ENCODE assay signal across 25 mouse cellular contexts in the genomic region with DNA sequence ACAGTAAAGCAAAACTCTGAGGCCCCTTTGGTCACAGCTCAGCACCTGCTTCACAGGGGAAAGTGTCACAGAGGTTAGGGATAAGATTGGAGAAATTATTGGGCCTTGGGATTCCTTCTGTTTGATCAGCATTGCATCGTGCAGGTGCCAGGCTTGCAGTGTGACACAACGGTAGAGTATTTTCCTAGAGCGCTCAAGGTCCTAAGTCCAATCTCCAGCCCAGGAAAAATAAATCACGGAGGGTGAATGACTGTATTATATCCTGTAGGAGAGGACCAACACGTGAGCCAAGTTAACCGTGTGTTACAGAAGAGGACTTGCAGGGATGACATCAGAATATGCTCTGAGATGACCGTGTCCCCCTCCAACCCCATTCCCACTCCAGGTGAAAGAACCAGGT. TPM values are rescaled to one million over a fixed set of nuclear protein-coding genes. Genes with fewer than 3 reads are reported as not detected.
DNase-seq lines count a peak whose midpoint lies in the region; ATAC-seq and TF ChIP-seq lines count a peak whose summit lies in the region.
"Had no signal": no experiment of that assay in that cellular context is flagged by ENCODE, and none has a peak within 500 bp of the region (broad histone marks: within the 10 kb centered on the region; RNA-seq: fewer than 3 reads in every experiment).

No protein-coding gene starts in this region.

- no peaks in the 10 kb centered on the region; the same call in 1 of the 2 replicates for H3K27me3 ChIP-seq in liver, embryonic 15.5 days
- no peaks in the 10 kb centered on the region for H3K27me3 ChIP-seq in stomach, postnatal 0 days (ENCODE audit: control insufficient read depth, insufficient read depth, low read length)
- H3K27me3 ChIP-seq: neural tube, embryonic 15.5 days had no signal

- peak; percentile 47 for DNase-seq in adrenal gland, postnatal 36 days
- no peak for DNase-seq in adrenal gland, adult 18-20 months (ENCODE audit: low spot score in 2 of 2)
- DNase-seq in liver: no peak
- DNase-seq in kidney, postnatal 36 days: peak; percentile 61 to 74
- DNase-seq in stomach, postnatal 0 days (ENCODE audit: low spot score): peak; percentile 62
- no peak for DNase-seq in urinary bladder, postnatal 25 days (ENCODE audit: low spot score)
- no peak for DNase-seq in thymus, postnatal 25 days
- DNase-seq: cerebellum, adult 11 months; cerebellum, postnatal 14 days; embryo, embryonic 11 days; heart, postnatal 10 days; lung, embryonic 14.5 days; lung, postnatal 36 days had no signal

- no peak for TF ChIP-seq CTCF in stomach, postnatal 0 days (IDR thresholded peaks at IDR 0.05; ENCODE audit: low read depth)

- no peak overlapping the region for H3K4me2 ChIP-seq in liver, embryonic 15.5 days
- no peak overlapping the region for H3K4me2 ChIP-seq in stomach, postnatal 0 days (replicated peaks; ENCODE audit: low read depth)
- H3K4me2 ChIP-seq: heart, embryonic 11.5 days; lung, embryonic 14.5 days; neural tube, embryonic 15.5 days had no signal

- TF ChIP-seq EP300 in stomach, postnatal 0 days (optimal IDR thresholded peaks at IDR 0.05): no peak

- ATAC-seq in liver, embryonic 15.5 days (ENCODE audit: insufficient read depth): no peak
- peak; percentile 89 for ATAC-seq in stomach, postnatal 0 days (ENCODE audit: low FRiP score, low TSS enrichment)
- ATAC-seq: forebrain, embryonic 16.5 days; midbrain, embryonic 16.5 days had no signal

- no peaks in the 10 kb centered on the region for H3K9me3 ChIP-seq in liver, embryonic 15.5 days (replicated peaks)
- H3K9me3 ChIP-seq in stomach, postnatal 0 days (ENCODE audit: control insufficient read depth, low read length): no peaks in the 10 kb centered on the region
- H3K9me3 ChIP-seq: neural tube, embryonic 15.5 days had no signal

- H3K9ac ChIP-seq in liver, embryonic 15.5 days: no peak overlapping the region
- no peak overlapping the region for H3K9ac ChIP-seq in stomach, postnatal 0 days (ENCODE audit: low read length)
- H3K9ac ChIP-seq: lung, embryonic 14.5 days; neural tube, embryonic 15.5 days had no signal

- peak overlapping the region; percentile 69; the same call in 1 of the 2 replicates for H3K27ac ChIP-seq in liver, embryonic 15.5 days (replicated peaks)
- no peak overlapping the region; the same call in 1 of the 2 replicates for H3K27ac ChIP-seq in stomach, postnatal 0 days (replicated peaks)
- H3K27ac ChIP-seq: neural tube, embryonic 15.5 days had no signal

- WGBS in liver, embryonic 15.5 days (ENCODE audit: insufficient replicate concordance): 64% methylated on average over 7 of the region's 7 CpGs
- WGBS in stomach, postnatal 0 days: 55% methylated on average over 7 of the region's 7 CpGs

- no peak overlapping the region for H3K4me3 ChIP-seq in liver, embryonic 15.5 days (replicated peaks)
- H3K4me3 ChIP-seq in stomach, postnatal 0 days (ENCODE audit: low read depth, low read length): no peak overlapping the region
- H3K4me3 ChIP-seq: neural tube, embryonic 15.5 days had no signal

- H3K4me1 ChIP-seq in liver, embryonic 15.5 days (replicated peaks): peaks cover 18% of the 10 kb centered on the region
- H3K4me1 ChIP-seq in stomach, postnatal 0 days (replicated peaks; ENCODE audit: control insufficient read depth, insufficient read depth): no peaks in the 10 kb centered on the region
- H3K4me1 ChIP-seq: neural tube, embryonic 15.5 days had no signal

- H3K36me3 ChIP-seq in liver, embryonic 15.5 days (replicated peaks): no peaks in the 10 kb centered on the region
- no peaks in the 10 kb centered on the region for H3K36me3 ChIP-seq in stomach, postnatal 0 days (ENCODE audit: control insufficient read depth, insufficient read depth, low read length)
- H3K36me3 ChIP-seq: neural tube, embryonic 15.5 days had no signal

RNA-seq across cellular contexts. Expression of gene Trim80, which starts 9.8 kb away (rescaled TPM):
- total RNA-seq in adrenal gland, postnatal 36 days (2021): under 1 TPM in 1 of 2 experiments, not detected in 1; 0.17 TPM
- total RNA-seq in adrenal gland, adult 18-20 months (2021): under 1 TPM; 0.20 to 0.61 TPM
- polyA plus RNA-seq in liver, embryonic 15.5 days (2015; fragmentation: Nextera tagmentation; extraction: Ambion mirVana): 0.55 and 0.71 TPM in 2 replicates
- polyA plus RNA-seq in stomach, postnatal 0 days (2015; fragmentation: Nextera tagmentation; extraction: Ambion mirVana): 0.10 and 0.13 TPM in 2 replicates
- total RNA-seq: CH12.LX; gastrocnemius, adult 18-20 months; heart, postnatal 10 days; MEL had no signal
- polyA plus RNA-seq: forebrain, embryonic 16.5 days; hindbrain, embryonic 11.5 days; limb, embryonic 11.5 days; lung, embryonic 14.5 days; midbrain, embryonic 16.5 days; spleen, adult 2 months had no signal

RNA-seq across cellular contexts. Expression of gene Slc16a5, which starts 12.1 kb away (rescaled TPM):
- total RNA-seq in adrenal gland, postnatal 36 days (2021): under 1 TPM in 1 of 2 experiments, not detected in 1; 0.53 TPM
- total RNA-seq in adrenal gland, adult 18-20 months (2021): not detected
- 0.08 and 0.15 TPM in 2 replicates for polyA plus RNA-seq in liver, embryonic 15.5 days (2015; fragmentation: Nextera tagmentation; extraction: Ambion mirVana)
- 14.4 and 17.3 TPM in 2 replicates for polyA plus RNA-seq in stomach, postnatal 0 days (2015; fragmentation: Nextera tagmentation; extraction: Ambion mirVana)
- total RNA-seq: gastrocnemius, adult 18-20 months; layer of hippocampus, postnatal 10 days; MEL had no signal
- polyA plus RNA-seq: forebrain, embryonic 16.5 days; heart, embryonic 11.5 days had no signal

RNA-seq across cellular contexts. Expression of gene Armc7, which starts 25.3 kb away (rescaled TPM):
- total RNA-seq in adrenal gland, postnatal 36 days (2021): 1 to 10 TPM; 7.3 to 8.2 TPM
- 10 to 100 TPM in 1 of 2 experiments, 1 to 10 TPM in 1; 7.9 to 11.1 TPM for total RNA-seq in adrenal gland, adult 18-20 months (2021)
- polyA plus RNA-seq in liver, embryonic 15.5 days (2015; fragmentation: Nextera tagmentation; extraction: Ambion mirVana): 3.3 and 3.5 TPM in 2 replicates
- 6.3 and 6.5 TPM in 2 replicates for polyA plus RNA-seq in stomach, postnatal 0 days (2015; fragmentation: Nextera tagmentation; extraction: Ambion mirVana)

RNA-seq across cellular contexts. Expression of gene Kctd2, which starts 30.2 kb away (rescaled TPM):
- total RNA-seq in adrenal gland, postnatal 36 days (2021): 10 to 100 TPM; 43.8 to 70.0 TPM
- total RNA-seq in adrenal gland, adult 18-20 months (2021): 10 to 100 TPM; 44.1 to 71.4 TPM
- 4.4 and 5.6 TPM in 2 replicates for polyA plus RNA-seq in liver, embryonic 15.5 days (2015; fragmentation: Nextera tagmentation; extraction: Ambion mirVana)
- polyA plus RNA-seq in stomach, postnatal 0 days (2015; fragmentation: Nextera tagmentation; extraction: Ambion mirVana): 11.6 and 13.0 TPM in 2 replicates

RNA-seq across cellular contexts. Expression of gene Atp5h, which starts 30.4 kb away (rescaled TPM):
- 100 to 1,000 TPM; 567 to 597 TPM for total RNA-seq in adrenal gland, postnatal 36 days (2021)
- 100 to 1,000 TPM; 595 to 747 TPM for total RNA-seq in adrenal gland, adult 18-20 months (2021)
- polyA plus RNA-seq in liver, embryonic 15.5 days (2015; fragmentation: Nextera tagmentation; extraction: Ambion mirVana): 453 and 509 TPM in 2 replicates
- 883 and 916 TPM in 2 replicates for polyA plus RNA-seq in stomach, postnatal 0 days (2015; fragmentation: Nextera tagmentation; extraction: Ambion mirVana)

Comparison
In these comparisons a context has a peak if more than half of its experiments do, and no peak if none do; other contexts are left out.
1. DNase-seq: peak in adrenal gland, postnatal 36 days (2 of 2), kidney, postnatal 36 days (2 of 2) and stomach, postnatal 0 days (single experiment); none in adrenal gland, adult 18-20 months (0 of 2), liver (single experiment), urinary bladder, postnatal 25 days (single experiment) and thymus, postnatal 25 days (single experiment).